Mouse (Mus musculus) spleen, adult 10 weeks (tissue): ENCODE data around the gene Tmem168. TPM values are rescaled to one million over a fixed set of nuclear protein-coding genes. Genes with fewer than 3 reads are reported as not detected.

Experiments
- polyA plus RNA-seq: library from polyadenylated mRNA; stranded (reverse); fragments of 350-450 nt; fragmentation: Illumina TruSeq; extraction: RNeasy Lipid Tissue Mini Kit (QIAGEN cat#74804); gene quantifications from one replicate; pipeline ENCODE4 v1.2.3, GENCODE M21; 2015; ENCODE audit warnings: low replicate concordance; ENCODE audit not compliant: insufficient read depth

Gene Tmem168
- polyA plus RNA-seq, result 56.8 TPM

GRCm38 (mm10) chr6:13607621-13608493 is at the start of gene Tmem168:
Tmem168 (minus strand) TSS chr6:13608100.

Other genes with a start within 250 kb of the Tmem168 start
- 39.2 TPM for gene Bmt2, start 69.9 kb upstream of the Tmem168 start, polyA plus RNA-seq
- gene Gpr85, start 231.8 kb upstream of the Tmem168 start, polyA plus RNA-seq, result 0.48 TPM